Mouse (Mus musculus) liver, embryonic 14.5 days (tissue): ENCODE measurements around the gene Megf11.

Experiments
- CTCF ChIP-seq: IDR thresholded peaks from 2 replicates; pipeline ENCODE4 v1.5.1; 2016; ENCODE audit warnings: antibody characterized with exemption, low read depth, control low read depth
- EP300 ChIP-seq: IDR thresholded peaks from 2 replicates; pipeline ENCODE4 v1.6.1; 2016; ENCODE audit warnings: antibody characterized with exemption, low read depth

DNA sequence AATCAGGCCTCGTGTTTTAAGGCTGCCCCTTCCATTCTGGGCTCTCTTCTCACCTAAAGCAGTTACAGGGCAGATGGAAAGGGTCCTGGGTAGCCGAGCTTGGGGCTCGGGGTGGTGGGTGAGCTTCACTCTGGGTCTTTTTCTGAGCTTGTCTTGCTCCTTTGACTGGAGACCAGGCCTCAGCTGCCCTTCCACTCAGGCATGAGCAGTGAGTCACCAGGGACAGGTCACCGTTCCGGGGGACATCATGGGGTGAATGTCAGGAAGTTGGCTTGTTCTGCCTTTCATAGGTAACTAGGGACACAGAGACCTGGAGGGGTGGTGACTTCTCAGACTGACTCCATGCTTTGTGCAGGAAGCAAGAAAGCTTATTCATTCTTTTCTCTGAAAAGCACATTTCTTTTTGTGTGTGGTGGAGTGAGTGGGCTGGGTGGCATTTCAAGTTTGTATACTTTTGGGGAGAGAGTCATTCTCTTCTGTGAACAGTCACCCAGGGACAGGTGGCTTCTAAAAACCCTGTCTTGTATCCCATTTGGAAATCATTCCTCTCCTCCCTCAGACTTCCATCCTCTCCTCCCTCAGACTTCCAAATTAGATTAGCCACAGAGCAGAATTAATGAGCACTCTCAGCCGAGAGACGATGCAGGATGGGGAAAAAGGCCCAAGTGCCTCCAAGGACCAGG lies 10.0 kb downstream of the Megf11 start:
- TF ChIP-seq CTCF: no peak
- TF ChIP-seq EP300: no peak
